Mouse (Mus musculus) intestine, embryonic 14.5 days (tissue): ENCODE measurements around the gene Kdm6b. TPM values are rescaled to one million over a fixed set of nuclear protein-coding genes. Genes with fewer than 3 reads are reported as not detected.

Experiments used
- ATAC-seq: fragments of 200-750 bp; cut with Nextera tagmentation; replicated peaks from 2 replicates; pipeline ENCODE4 v1.8.0; 2017; ENCODE audit warnings: low read depth, moderate number of reproducible peaks, moderate TSS enrichment, moderate library complexity; ENCODE audit not compliant: low FRiP score, low TSS enrichment
- DNase-seq: peaks from one replicate; pipeline ENCODE4 v3.0.0-alpha.2; 2018; ENCODE audit warnings: low spot score
- H3K27ac ChIP-seq: fragments of 300-500 bp; sonication (generic); 2 replicates; pipeline ENCODE4 v1.5.1; 2014; ENCODE audit warnings: low read depth, mild to moderate bottlenecking, control low read depth
- H3K27me3 ChIP-seq: fragments of 300-500 bp; sonication (generic); replicated peaks from 2 replicates; pipeline ENCODE4 v1.6.1; 2014; ENCODE audit warnings: low read length, control low read depth; ENCODE audit not compliant: control insufficient read depth, insufficient read depth
- H3K36me3 ChIP-seq: fragments of 300-500 bp; sonication (generic); 2 replicates; pipeline ENCODE4 v1.6.1; 2014; ENCODE audit warnings: low read length, control low read depth; ENCODE audit not compliant: control insufficient read depth, insufficient read depth
- H3K4me1 ChIP-seq: fragments of 300-500 bp; sonication (generic); replicated peaks from 2 replicates; pipeline ENCODE4 v1.6.1; 2014; ENCODE audit warnings: low read length, control low read depth, mixed read lengths; ENCODE audit not compliant: control insufficient read depth, insufficient read depth
- H3K4me2 ChIP-seq: fragments of 300-500 bp; sonication (generic); 2 replicates; pipeline ENCODE4 v1.6.1; 2014; ENCODE audit warnings: low read length
- H3K4me3 ChIP-seq: fragments of 300-500 bp; sonication (generic); 2 replicates; pipeline ENCODE4 v1.5.1; 2014; ENCODE audit warnings: low read depth, low read length, control low read depth, mixed read lengths
- H3K9ac ChIP-seq: fragments of 300-500 bp; sonication (generic); 2 replicates; pipeline ENCODE4 v1.6.1; 2014; ENCODE audit warnings: mild to moderate bottlenecking, low read length
- H3K9me3 ChIP-seq: fragments of 300-500 bp; sonication (generic); 2 replicates; pipeline ENCODE4 v1.6.1; 2016; ENCODE audit warnings: low read length, control low read depth; ENCODE audit not compliant: control insufficient read depth
- WGBS: fragments of 180-500 bp; shearing (Covaris S2); extraction: QIAGEN DNeasy Blood & Tissue Kit; methylation state at CpG from one replicate; pipeline ENCODE4 v1.1.7; 2014; 5-methylcytosine and 5-hydroxymethylcytosine counted together
- polyA plus RNA-seq: library from polyadenylated mRNA; unstranded; fragments of >200 nt; fragmentation: Nextera tagmentation; extraction: Ambion mirVana; gene quantifications from 2 replicates; pipeline ENCODE4 v1.2.1, GENCODE M21; 2014

Gene Kdm6b
- polyA plus RNA-seq, 1 experiment from 2014 or later: 29.1 TPM

DNA sequence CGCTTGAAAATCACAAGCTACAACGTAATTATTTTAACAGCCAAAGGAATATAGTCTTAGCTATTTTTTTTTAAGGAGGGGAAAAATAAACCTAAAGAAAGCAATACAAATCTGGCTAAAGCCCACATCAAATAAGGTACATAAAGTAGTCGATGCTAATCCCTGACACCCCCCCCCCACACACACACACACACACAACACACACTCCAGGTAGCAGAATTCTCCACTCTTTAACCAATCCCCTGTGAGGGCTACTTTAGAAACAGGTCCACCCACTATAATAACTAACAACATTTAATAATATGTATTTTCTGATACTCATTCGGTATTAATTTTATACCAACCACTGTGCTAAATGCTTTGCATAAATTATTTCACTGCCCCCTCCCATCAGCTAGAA lies 3.0 kb upstream of the Kdm6b start:
- peaks cover 57% of the 10 kb centered on the region for H3K4me1 ChIP-seq
- WGBS: 2% methylated on average over 4 of the region's 4 CpGs
- no peak for DNase-seq

DNA sequence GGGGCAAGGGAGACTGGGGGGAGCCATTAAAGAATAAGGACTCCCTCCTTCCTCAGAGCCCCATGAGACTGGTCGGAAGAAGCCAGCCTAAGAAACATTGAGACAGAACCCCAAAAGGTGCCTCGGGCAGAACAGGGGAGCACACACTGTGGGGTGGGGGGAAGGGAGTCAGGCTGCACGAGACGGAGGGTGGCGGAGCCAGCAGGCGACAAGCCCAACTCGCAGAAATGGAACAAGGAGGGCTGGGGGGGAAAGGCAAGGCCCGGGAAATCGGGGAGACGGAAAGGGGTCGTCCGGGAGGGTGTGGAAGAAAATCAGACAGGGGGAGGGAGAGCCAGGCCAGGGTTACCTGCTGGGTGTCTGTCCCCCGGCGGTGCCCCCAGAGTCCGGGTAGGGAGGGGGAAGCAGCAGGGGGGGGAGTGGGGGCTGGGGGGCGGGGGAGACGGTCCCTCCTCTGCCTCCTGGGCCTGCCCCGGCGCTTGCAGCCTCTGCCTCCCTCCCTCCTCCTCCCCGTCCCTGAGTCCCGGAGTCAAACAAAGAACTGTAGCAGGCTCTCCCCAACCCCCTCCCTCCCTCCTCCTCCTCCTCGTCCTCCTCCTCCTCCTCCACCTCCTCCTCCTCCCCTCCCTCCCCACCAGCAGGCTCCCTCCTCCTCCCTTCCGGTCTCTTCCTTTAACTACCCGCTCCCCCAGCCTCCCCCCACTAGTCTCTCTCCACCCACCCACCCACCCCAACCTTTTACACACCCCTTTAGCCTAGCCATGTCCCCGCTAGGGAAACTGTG lies 2.4 kb upstream of the Kdm6b start:
- no peak for ATAC-seq
- peak; percentile 79 for DNase-seq
- WGBS: 0% methylated on average over 14 of the region's 25 CpGs

More for the DNA sequence above, 3.0 kb upstream of the Kdm6b start:
- Histone ChIP-seq H3K9ac (peak overlapping the region; percentile 39), H3K27ac (peak overlapping the region; percentile 86), H3K27me3 (peaks cover 9% of the 10 kb centered on the region), H3K4me2 (peak overlapping the region; percentile 94), H3K4me3 (peak overlapping the region; percentile 90), H3K9me3 (no peaks in the 10 kb centered on the region), H3K36me3 (peaks cover 15% of the 10 kb centered on the region; the same call in 1 of the 2 replicates)
- no peak for ATAC-seq

DNA sequence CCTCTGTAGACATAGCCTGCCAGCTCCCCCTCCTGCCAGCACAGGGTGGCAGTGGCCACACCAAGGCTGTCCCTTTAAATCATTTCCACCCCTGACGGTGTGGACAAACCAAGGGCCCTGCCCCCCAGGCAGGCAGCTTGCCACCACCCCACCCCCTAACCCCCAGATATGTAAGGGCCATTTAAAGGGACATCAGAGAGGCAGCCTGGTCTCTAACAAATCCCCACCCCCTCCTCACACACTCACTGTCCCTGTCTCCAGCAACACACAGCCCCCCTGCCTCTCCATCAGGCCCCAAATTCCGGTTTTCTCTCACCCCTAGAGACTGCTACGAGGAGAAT lies 1.8 kb upstream of the Kdm6b start:
- H3K9me3 ChIP-seq: no peaks in the 10 kb centered on the region
- ATAC-seq (no peak), DNase-seq (peak; percentile 72)
- peaks cover 52% of the 10 kb centered on the region for H3K4me1 ChIP-seq
- H3K36me3 ChIP-seq: peaks cover 15% of the 10 kb centered on the region; the same call in 1 of the 2 replicates
- H3K9ac ChIP-seq: peak overlapping the region; percentile 90
- WGBS: 1% methylated on average over 3 of the region's 3 CpGs
- no peaks in the 10 kb centered on the region for H3K27me3 ChIP-seq
- H3K27ac ChIP-seq: peak overlapping the region; percentile 86
- peak overlapping the region; percentile 85 for H3K4me2 ChIP-seq
- peak overlapping the region; percentile 90 for H3K4me3 ChIP-seq

More for the DNA sequence above, 2.4 kb upstream of the Kdm6b start:
- Histone ChIP-seq H3K9me3 (no peaks in the 10 kb centered on the region), H3K27me3 (peaks cover 2% of the 10 kb centered on the region; the same call in 1 of the 2 replicates), H3K4me3 (peak overlapping the region; percentile 90), H3K4me1 (peaks cover 56% of the 10 kb centered on the region), H3K4me2 (peak overlapping the region; percentile 94), H3K27ac (peak overlapping the region; percentile 86), H3K36me3 (peaks cover 15% of the 10 kb centered on the region; the same call in 1 of the 2 replicates), H3K9ac (peak overlapping the region; percentile 90)

DNA sequence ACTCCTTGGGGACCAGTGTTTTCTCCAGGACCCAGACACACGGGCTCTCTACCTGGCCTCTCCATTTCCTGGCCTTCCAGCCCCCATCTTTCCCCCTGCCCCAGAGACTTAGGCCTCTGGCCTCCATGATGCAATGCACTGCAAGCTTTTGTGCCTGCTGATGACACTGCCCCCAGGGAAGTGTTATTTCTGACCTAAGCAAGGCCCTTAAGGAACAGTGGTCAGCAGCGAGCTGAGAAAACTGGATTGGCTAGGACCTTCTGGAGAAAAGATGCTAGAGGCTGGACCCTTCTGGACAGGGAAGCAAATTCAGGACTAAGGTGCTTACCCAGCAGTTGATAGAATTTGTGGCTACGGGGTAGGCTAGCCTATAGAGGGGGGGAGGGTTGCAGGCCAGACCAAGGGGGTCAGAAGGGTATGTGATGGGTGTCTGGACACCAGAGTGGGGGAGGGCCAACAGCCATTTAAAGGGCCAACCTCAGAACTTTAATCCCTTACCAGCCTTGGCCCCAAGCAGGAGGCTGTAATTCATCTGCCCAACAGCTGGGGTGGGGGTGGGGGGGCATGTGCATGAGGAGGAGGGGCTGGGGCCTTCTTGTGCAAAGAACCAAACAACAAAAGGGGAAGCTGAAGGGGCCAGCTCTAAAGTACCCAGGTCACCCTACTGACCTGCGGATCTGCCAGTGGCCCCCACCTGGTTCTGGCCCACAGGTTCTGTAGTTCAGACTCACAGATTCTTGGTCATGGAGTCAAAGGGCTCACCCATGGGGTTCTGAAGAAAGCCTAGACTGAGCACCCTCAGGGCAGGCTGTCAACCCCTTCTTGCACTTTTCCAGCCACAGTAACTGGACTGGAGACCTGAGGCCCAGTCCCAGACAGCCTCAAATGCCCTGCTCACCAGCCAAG lies 1.2 kb upstream of the Kdm6b start:
- ATAC-seq: no peak
- DNase-seq: no peak
- Histone ChIP-seq H3K9me3 (no peaks in the 10 kb centered on the region), H3K27me3 (no peaks in the 10 kb centered on the region), H3K4me2 (peak overlapping the region; percentile 85), H3K4me1 (peaks cover 46% of the 10 kb centered on the region), H3K9ac (peak overlapping the region; percentile 90), H3K27ac (peak overlapping the region; percentile 86), H3K4me3 (peak overlapping the region; percentile 90), H3K36me3 (peaks cover 15% of the 10 kb centered on the region; the same call in 1 of the 2 replicates)
- WGBS: 3% methylated on average over 4 of the region's 4 CpGs

DNA sequence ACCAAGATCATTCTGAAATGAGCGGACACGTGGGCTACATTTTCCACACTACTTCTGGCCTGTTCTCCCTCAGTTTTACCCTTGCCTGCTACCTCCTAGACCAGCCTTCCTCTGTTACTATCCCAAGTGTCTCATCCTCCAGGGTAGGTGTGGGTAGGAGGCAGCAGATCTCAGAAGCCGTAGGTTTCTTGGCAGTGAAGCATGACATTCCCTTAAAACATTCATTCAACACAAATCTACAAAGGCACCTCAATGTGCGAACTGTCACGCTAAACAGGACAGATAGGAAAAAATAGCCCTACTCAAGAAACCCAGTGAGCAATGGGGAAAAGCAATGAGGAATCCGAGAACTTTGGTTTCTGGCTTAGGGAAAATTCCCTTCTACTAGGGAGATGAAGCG lies 927 bp downstream of the Kdm6b start:
- ATAC-seq: no peak
- WGBS: 55% methylated on average over 7 of the region's 7 CpGs
- peaks cover 21% of the 10 kb centered on the region for H3K36me3 ChIP-seq
- peaks cover 52% of the 10 kb centered on the region for H3K4me1 ChIP-seq
- H3K27me3 ChIP-seq: no peaks in the 10 kb centered on the region
- no peak overlapping the region for H3K27ac ChIP-seq
- H3K4me2 ChIP-seq: peak overlapping the region; percentile 85
- no peak for DNase-seq
- H3K9me3 ChIP-seq: no peaks in the 10 kb centered on the region
- H3K9ac ChIP-seq: peak overlapping the region; percentile 3; the same call in 1 of the 2 replicates
- H3K4me3 ChIP-seq: no peak overlapping the region

DNA sequence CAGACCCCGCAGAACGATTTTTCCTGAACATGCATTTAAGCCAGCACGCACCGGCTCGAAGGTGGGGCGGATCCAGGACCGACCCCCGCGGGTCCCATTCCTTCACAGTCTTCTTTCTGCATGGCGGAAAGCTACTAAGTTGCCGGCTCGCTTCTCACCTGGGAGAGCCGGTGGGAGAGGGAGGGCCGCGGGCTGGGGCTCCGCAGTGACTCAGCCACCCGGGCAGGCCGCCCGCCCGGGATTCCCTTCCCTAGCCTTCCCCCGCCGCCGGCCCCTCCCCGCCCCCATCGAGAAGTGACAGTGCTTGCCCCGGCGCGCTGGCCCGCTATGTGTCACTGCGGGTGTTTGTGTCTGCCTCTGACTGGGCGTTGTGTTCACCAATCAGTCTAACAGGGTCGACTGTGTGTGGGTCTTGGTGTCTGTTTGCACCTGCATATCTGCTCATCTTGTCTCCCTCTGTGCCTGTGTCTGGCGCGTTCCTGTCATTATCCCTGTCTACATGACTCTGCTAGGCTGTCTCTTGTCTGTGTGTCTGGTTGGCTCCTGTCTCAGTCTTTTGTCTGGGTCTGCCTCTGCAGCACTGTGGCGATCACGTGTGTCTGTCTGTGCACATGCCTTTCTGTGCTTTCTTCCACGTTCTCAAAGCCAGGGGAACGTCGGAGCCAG lies 1.8 kb downstream of the Kdm6b start:
- H3K4me1 ChIP-seq: peaks cover 47% of the 10 kb centered on the region
- no peak for ATAC-seq
- DNase-seq: no peak
- H3K4me2 ChIP-seq: peak overlapping the region; percentile 85
- H3K27ac ChIP-seq: peak overlapping the region; percentile 98
- H3K36me3 ChIP-seq: peaks cover 30% of the 10 kb centered on the region
- no peaks in the 10 kb centered on the region for H3K9me3 ChIP-seq
- H3K9ac ChIP-seq: peak overlapping the region; percentile 77
- WGBS: 1% methylated on average over 33 of the region's 39 CpGs
- no peaks in the 10 kb centered on the region for H3K27me3 ChIP-seq
- H3K4me3 ChIP-seq: peak overlapping the region; percentile 68

DNA sequence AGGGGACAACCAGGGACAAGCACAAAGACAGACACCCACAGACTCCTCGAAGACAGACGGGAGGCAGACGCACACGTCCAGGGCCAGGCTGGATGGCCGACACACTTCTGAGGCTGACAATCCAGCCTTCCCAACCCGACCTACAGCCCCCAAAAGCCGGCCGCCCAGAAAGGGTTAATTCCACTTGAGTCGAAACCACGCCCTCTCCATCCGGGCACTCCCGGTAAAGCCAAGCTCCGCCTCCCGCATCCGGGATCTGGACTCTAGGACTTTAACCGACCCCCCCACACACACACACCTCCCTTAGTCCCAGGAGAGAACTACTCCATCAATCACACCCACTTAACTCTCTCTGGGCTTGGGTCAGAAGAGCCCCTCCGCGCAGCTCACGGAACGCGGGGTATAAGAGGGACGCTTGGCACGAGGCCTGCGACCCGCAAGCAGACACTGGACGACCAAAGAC lies 2.4 kb downstream of the Kdm6b start:
- no peaks in the 10 kb centered on the region for H3K27me3 ChIP-seq
- peak overlapping the region; percentile 77 for H3K9ac ChIP-seq
- peak overlapping the region; percentile 68 for H3K4me3 ChIP-seq
- peak overlapping the region; percentile 98 for H3K27ac ChIP-seq
- peak overlapping the region; percentile 85 for H3K4me2 ChIP-seq
- ATAC-seq: peak; percentile 63
- H3K9me3 ChIP-seq: no peaks in the 10 kb centered on the region
- DNase-seq: peak; percentile 99
- H3K4me1 ChIP-seq: peaks cover 47% of the 10 kb centered on the region
- WGBS: under 1% methylated on average over 26 of the region's 26 CpGs
- peaks cover 35% of the 10 kb centered on the region for H3K36me3 ChIP-seq
